Mouse (Mus musculus) induced T-regulatory cell, adult 2 months (primary cell): ENCODE measurements around the gene Atxn7l1.

Experiments used
- DNase-seq: peaks from one replicate; pipeline ENCODE4 v3.0.0-alpha.2; 2012; ENCODE audit warnings: low read depth

Gene Atxn7l1

GRCm38 (mm10) chr12:33153131-33153530 is 5.6 kb downstream of the Atxn7l1 start:
- DNase-seq: peak; percentile 9

GRCm38 (mm10) chr12:33153850-33154249 is 6.4 kb downstream of the Atxn7l1 start:
- no peak for DNase-seq

GRCm38 (mm10) chr12:33154732-33155131 is 7.2 kb downstream of the Atxn7l1 start:
- DNase-seq: no peak

GRCm38 (mm10) chr12:33156334-33157018 is 9.0 kb downstream of the Atxn7l1 start:
- no peak for DNase-seq

GRCm38 (mm10) chr12:33158256-33158655 is 10.8 kb downstream of the Atxn7l1 start:
- DNase-seq: peak; percentile 91

- peak; percentile 89 for DNase-seq
Measured at GRCm38 (mm10) chr12:33160406-33160805, 12.9 kb downstream of the Atxn7l1 start.

GRCm38 (mm10) chr12:33162541-33162940 is 15.0 kb downstream of the Atxn7l1 start:
- DNase-seq: peak; percentile 14

GRCm38 (mm10) chr12:33164019-33164418 is 16.5 kb downstream of the Atxn7l1 start:
- peak; percentile 57 for DNase-seq

- peak; percentile 40 for DNase-seq
Measured at GRCm38 (mm10) chr12:33166712-33167111, 19.2 kb downstream of the Atxn7l1 start.

GRCm38 (mm10) chr12:33167545-33167944 is 20.1 kb downstream of the Atxn7l1 start:
- DNase-seq: no peak

GRCm38 (mm10) chr12:33168491-33168890 is 21.0 kb downstream of the Atxn7l1 start:
- DNase-seq: peak; percentile 23

- DNase-seq: peak; percentile 76
Measured at GRCm38 (mm10) chr12:33169777-33170494, 22.4 kb downstream of the Atxn7l1 start.

GRCm38 (mm10) chr12:33170822-33171221 is 23.3 kb downstream of the Atxn7l1 start:
- DNase-seq: peak; percentile 83

- peak; percentile 55 for DNase-seq
Measured at GRCm38 (mm10) chr12:33172926-33173325, 25.4 kb downstream of the Atxn7l1 start.

GRCm38 (mm10) chr12:33173720-33174141 is 26.2 kb downstream of the Atxn7l1 start:
- peak; percentile 83 for DNase-seq

GRCm38 (mm10) chr12:33174171-33174570 is 26.7 kb downstream of the Atxn7l1 start:
- DNase-seq: peak; percentile 80

GRCm38 (mm10) chr12:33174675-33175357 is 27.3 kb downstream of the Atxn7l1 start:
- no peak for DNase-seq

GRCm38 (mm10) chr12:33175621-33176554 is 28.4 kb downstream of the Atxn7l1 start:
- peak; percentile 78 for DNase-seq

- no peak for DNase-seq
Measured at GRCm38 (mm10) chr12:33176555-33176900, 29.0 kb downstream of the Atxn7l1 start.

- DNase-seq: no peak
Measured at GRCm38 (mm10) chr12:33180421-33180820, 32.9 kb downstream of the Atxn7l1 start.

- DNase-seq: no peak
Measured at GRCm38 (mm10) chr12:33181875-33182274, 34.4 kb downstream of the Atxn7l1 start.
